Mouse (Mus musculus) spleen, adult 2 months (tissue): ENCODE measurements around the gene Adamts18. TPM values are rescaled to one million over a fixed set of nuclear protein-coding genes. Genes with fewer than 3 reads are reported as not detected.

ENCODE experiments used
- DNase-seq, 2 experiments: peaks; one replicate each; pipeline versions ENCODE4 v3.0.0 to v3.0.0-alpha.2; 2012 to 2021; ENCODE audit warnings: low spot score in 2 of 2, low read depth in 1 of 2
- H3K27ac ChIP-seq: fragments of 200-500 bp; 2 replicates; pipeline ENCODE4 v1.5.1; 2012; ENCODE audit warnings: low read length, inconsistent platforms; ENCODE audit not compliant: insufficient read depth
- H3K27me3 ChIP-seq: fragments of 200-500 bp; 2 replicates; pipeline ENCODE4 v1.6.1; 2012; ENCODE audit warnings: mild to moderate bottlenecking, moderate library complexity, low read length, inconsistent platforms; ENCODE audit not compliant: control insufficient read depth, insufficient read depth
- H3K36me3 ChIP-seq: fragments of 200-500 bp; 2 replicates; pipeline ENCODE4 v1.6.1; 2012; ENCODE audit warnings: mild to moderate bottlenecking, low read length, inconsistent platforms; ENCODE audit not compliant: control insufficient read depth, insufficient read depth
- H3K4me1 ChIP-seq: fragments of 200-500 bp; 2 replicates; pipeline ENCODE4 v1.6.1; 2011; ENCODE audit warnings: inconsistent platforms; ENCODE audit not compliant: control insufficient read depth, insufficient read depth, insufficient read length
- H3K4me3 ChIP-seq: fragments of 200-500 bp; 2 replicates; pipeline ENCODE4 v1.5.1; 2011; ENCODE audit warnings: mild to moderate bottlenecking, inconsistent platforms; ENCODE audit not compliant: insufficient read depth, insufficient read length; ENCODE audit errors: extremely low read depth
- CTCF ChIP-seq: fragments of 200-500 bp; IDR thresholded peaks from 2 replicates; pipeline ENCODE4 v1.5.1; 2011; ENCODE audit warnings: mild to moderate bottlenecking, inconsistent platforms; ENCODE audit not compliant: insufficient read depth, insufficient read length, insufficient replicate concordance; ENCODE audit errors: extremely low read depth
- POLR2A ChIP-seq: fragments of 200-500 bp; IDR thresholded peaks from 2 replicates; pipeline ENCODE4 v1.6.1; 2011; ENCODE audit warnings: low read depth, low read length, inconsistent platforms
- WGBS: fragments of 180-500 bp; shearing (Covaris S2); methylation state at CpG from one replicate; pipeline ENCODE4 v1.1.7; 2018; 5-methylcytosine and 5-hydroxymethylcytosine counted together
- polyA plus RNA-seq: library from polyadenylated mRNA; depleted of rRNA; stranded (reverse); fragments of >200 nt; gene quantifications from 2 replicates; pipeline ENCODE4 v1.2.3, GENCODE M21; 2012

Adamts18 gene
- polyA plus RNA-seq, 1 experiment, result not detected

DNA sequence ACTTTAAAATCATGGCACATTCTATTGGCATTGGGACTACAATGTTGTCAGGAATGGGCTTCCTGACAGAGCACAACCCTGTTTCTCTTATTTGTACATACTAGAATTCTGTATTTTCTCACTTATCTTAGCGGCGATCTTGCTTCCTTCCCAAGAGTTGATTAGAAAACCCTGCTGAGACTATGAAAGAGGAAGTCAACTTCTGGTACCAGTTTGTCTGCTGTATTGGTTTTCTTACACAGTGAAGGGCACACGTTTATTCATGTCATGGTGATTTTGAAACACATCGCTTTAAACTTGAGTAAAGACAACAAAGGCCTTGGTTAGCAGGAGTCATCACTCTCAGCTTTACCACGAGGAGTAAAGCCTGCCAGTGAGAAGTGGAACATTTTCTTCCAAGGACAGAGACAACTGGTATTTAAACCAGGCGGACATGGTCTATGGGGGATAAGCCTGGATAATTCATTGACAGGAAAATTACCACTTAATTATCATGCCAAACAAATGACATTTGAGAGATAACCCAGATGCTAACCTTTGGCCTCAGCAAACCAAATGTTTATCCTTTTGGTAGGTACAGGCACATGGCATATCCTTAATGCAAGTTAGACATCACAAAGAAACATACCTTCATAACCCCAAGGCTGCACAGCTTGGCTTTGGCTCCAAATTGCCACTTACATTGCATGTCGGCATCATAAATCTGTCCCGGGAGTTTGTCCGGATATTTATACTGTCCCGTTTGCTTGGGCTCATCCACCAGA is 84.8 kb downstream of the Adamts18 start:
- Histone ChIP-seq H3K4me1 (no peaks in the 10 kb centered on the region), H3K4me3 (no peak overlapping the region), H3K27me3 (no peaks in the 10 kb centered on the region), H3K36me3 (no peaks in the 10 kb centered on the region), H3K27ac (no peak overlapping the region)
- 49% methylated on average over 10 of the region's 10 CpGs for WGBS
- no peak for TF ChIP-seq CTCF
- TF ChIP-seq POLR2A, result no peak
- DNase-seq, result no peak

DNA sequence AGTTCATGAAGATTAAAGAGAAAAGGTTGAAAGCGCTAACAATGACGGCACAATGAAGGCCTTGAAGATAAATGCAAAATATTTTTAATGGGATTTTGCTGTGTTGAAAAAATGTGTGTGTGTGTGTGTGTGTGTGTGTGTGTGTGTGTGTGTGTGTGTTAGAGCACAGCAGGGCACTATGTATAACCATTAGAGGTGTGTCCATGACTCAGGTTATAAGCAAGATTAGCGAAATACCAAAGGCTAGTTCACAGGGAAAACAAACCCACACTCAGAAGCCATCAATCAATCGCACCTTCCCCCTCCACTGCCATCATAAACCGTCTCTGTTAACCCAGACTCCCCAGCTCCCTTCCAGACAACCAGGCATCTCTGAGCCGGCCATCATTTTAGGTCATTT is 86.4 kb downstream of the Adamts18 start:
- TF ChIP-seq POLR2A, result no peak
- TF ChIP-seq CTCF, result no peak
- Histone ChIP-seq H3K27ac (no peak overlapping the region), H3K4me1 (no peaks in the 10 kb centered on the region), H3K36me3 (no peaks in the 10 kb centered on the region), H3K4me3 (no peak overlapping the region), H3K27me3 (no peaks in the 10 kb centered on the region)
- 76% methylated on average over 6 of the region's 6 CpGs for WGBS
- no peak for DNase-seq

DNA sequence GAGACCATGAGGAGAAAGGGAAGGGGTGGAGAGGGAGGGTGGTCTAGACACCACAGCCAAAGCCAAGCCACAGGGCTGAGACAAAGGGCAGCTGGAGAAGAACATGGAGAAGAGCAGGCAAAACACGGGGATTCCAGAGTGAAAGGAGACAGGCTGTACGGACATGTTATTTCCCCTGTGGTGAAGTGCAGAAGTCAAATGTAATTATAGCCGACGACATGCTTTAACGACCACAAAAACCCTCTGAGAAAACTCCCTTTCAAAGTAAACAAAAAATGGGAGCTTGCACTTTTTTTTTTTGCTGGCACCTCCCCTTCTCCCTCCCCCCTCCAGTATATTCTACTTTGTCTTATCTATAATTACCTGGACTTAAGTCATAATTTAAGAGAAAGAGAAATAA is 92.7 kb downstream of the Adamts18 start:
- 62% methylated on average over 5 of the region's 5 CpGs for WGBS
- DNase-seq, result no peak
- TF ChIP-seq CTCF, result no peak
- TF ChIP-seq POLR2A, result no peak

DNA sequence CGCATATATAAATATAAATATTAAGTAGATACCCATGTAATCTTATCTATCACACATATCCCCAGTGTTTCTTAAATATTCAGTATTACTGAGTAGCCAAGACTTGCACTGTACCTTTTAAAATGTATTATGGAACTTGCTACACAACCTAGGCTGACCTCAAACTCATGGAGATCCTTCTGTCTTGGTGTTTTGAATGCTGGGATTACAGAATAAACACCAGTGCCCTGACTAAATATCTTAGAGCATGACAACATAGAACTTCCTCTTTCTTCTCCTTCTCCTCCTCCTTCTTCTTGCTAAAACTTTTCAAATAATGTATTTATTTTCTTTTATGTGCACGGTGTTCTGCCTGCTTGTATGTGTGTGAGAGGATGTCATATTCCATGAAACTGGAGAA is 95.4 kb downstream of the Adamts18 start:
- WGBS, result 87% methylated on average over 2 of the region's 2 CpGs
- Histone ChIP-seq H3K27me3 (no peaks in the 10 kb centered on the region), H3K36me3 (no peaks in the 10 kb centered on the region), H3K4me3 (no peak overlapping the region), H3K4me1 (no peaks in the 10 kb centered on the region), H3K27ac (no peak overlapping the region)
- no peak for TF ChIP-seq POLR2A
- no peak for TF ChIP-seq CTCF
- DNase-seq, result no peak

More for the DNA sequence above, 92.7 kb downstream of the Adamts18 start:
- H3K27ac ChIP-seq, result no peak overlapping the region
- H3K36me3 ChIP-seq, result no peaks in the 10 kb centered on the region
- no peak overlapping the region for H3K4me3 ChIP-seq
- no peaks in the 10 kb centered on the region for H3K27me3 ChIP-seq
- H3K4me1 ChIP-seq, result no peaks in the 10 kb centered on the region

DNA sequence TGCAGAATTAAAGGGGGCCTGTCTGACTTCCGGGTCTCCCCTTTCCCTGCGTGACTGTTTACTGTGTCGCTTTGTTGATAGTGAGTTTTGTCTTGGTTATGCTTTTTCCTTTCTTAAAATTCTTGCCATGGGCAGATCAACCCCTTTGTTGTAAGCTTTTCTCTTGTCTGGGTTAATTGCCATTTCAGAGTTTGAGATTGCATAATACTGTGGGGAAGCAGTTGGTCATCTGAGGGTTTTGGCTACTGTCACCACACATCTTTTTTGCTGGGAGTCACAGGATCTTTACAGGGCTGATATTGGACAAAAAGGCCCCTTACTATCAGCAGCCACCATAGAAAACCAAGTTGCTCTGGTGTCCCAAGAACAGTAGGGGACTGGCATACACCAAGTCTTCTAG is 96.2 kb downstream of the Adamts18 start:
- WGBS, result 88% methylated on average over 3 of the region's 3 CpGs
- H3K27me3 ChIP-seq, result no peaks in the 10 kb centered on the region
- no peak overlapping the region for H3K4me3 ChIP-seq
- H3K4me1 ChIP-seq, result no peaks in the 10 kb centered on the region
- TF ChIP-seq CTCF, result no peak
- TF ChIP-seq POLR2A, result no peak
- no peak for DNase-seq
- H3K27ac ChIP-seq, result no peak overlapping the region
- no peaks in the 10 kb centered on the region for H3K36me3 ChIP-seq

DNA sequence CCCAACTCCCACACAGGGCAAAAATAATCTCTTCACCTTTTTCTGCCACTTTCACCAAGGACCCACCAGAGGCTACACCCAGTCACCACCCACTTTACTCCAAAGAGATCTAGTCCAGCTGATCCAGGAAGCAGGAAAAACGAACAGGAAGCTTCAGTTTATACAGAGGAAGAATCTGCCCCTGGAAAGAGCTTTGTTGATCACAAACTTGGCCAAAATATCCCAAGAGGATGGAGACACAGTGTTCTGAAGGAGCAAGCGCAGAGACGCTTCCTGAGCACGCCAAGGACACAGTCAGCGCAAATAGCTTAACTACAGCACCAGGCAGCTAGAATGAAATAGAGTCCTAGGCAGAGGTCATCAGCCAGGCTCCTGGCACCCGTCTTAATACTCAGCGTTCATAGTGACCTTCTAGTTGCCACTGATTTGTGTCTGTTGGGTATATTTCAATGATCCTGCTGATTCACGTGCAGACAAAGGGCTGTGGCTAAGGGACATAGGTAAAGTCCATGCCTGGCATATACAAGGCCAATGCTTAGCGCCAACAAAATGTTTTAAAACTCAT is 113.0 kb downstream of the Adamts18 start:
- H3K4me1 ChIP-seq, result no peaks in the 10 kb centered on the region
- WGBS, result 71% methylated on average over 9 of the region's 9 CpGs
- no peak for DNase-seq
- H3K27ac ChIP-seq, result no peak overlapping the region
- no peak overlapping the region for H3K4me3 ChIP-seq
- TF ChIP-seq CTCF, result no peak
- no peak for TF ChIP-seq POLR2A
- no peaks in the 10 kb centered on the region for H3K27me3 ChIP-seq
- H3K36me3 ChIP-seq, result no peaks in the 10 kb centered on the region

DNA sequence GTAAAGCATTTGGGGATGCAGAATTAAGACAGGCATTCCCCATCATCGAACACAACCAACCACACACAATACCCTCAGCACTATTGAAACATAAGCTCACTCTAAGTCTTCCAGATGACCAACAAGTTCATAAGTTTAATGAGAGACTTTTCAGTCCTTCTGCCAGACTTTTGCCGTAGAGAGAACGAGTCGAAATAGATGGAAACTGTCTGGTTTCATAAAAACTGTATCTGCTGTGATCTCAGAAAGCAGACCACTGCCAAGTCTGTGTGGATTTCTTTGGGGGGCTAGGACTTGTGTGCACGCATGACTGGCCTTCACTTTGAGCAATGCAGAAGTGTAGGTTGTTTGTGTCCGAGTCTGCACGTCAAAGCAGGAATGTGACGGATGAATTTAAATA is 123.2 kb downstream of the Adamts18 start:
- H3K27me3 ChIP-seq, result no peaks in the 10 kb centered on the region
- no peaks in the 10 kb centered on the region for H3K4me1 ChIP-seq
- H3K36me3 ChIP-seq, result no peaks in the 10 kb centered on the region
- no peak overlapping the region for H3K4me3 ChIP-seq
- no peak overlapping the region for H3K27ac ChIP-seq
- DNase-seq, result no peak
- 90% methylated on average over 8 of the region's 8 CpGs for WGBS
- no peak for TF ChIP-seq CTCF
- TF ChIP-seq POLR2A, result no peak
